Mouse (Mus musculus) heart, postnatal 36 days (tissue): ENCODE measurements at regions not wholly inside any gene's neighbourhood (a gene's known extent, or its start where the extent isn't known, plus 50 kb on each side); places are given as distances from the start of the nearest gene placed in this dataset.

Experiments
- DNase-seq, 2 experiments: peaks; one replicate each; pipeline ENCODE4 v3.0.0; 2021 to 2022
- intact Hi-C: fragments of 180-260 bp; cut with DNase I; formaldehyde crosslinking; loops from one replicate; pipeline ENCODE4 v1.15.1; 2025

DNA sequence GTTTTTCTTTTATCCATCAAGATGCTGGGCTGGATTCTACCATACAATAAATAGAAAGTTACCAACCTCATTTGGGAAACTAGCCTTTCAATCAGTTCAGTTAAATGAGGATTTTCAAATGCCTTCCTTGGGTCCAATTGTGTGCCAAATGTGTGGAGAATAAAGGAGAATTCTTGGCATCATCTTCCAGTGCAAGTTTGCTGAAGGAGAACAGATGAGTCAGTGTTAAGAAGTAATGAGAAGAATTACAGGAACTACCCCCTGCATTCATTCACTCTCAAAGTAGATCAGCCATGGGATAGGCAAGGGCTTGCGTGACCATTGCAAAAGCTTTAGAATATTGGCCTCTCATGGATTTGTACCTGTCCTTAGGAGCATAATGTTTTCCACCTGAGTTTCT is 193.4 kb upstream of the Man1a start:
- no peak for DNase-seq
- intact Hi-C loops: loop anchor here (10.0 kb wide), 1 partner anchor 405 kb away; no protein-coding TSS in a partner anchor

DNA sequence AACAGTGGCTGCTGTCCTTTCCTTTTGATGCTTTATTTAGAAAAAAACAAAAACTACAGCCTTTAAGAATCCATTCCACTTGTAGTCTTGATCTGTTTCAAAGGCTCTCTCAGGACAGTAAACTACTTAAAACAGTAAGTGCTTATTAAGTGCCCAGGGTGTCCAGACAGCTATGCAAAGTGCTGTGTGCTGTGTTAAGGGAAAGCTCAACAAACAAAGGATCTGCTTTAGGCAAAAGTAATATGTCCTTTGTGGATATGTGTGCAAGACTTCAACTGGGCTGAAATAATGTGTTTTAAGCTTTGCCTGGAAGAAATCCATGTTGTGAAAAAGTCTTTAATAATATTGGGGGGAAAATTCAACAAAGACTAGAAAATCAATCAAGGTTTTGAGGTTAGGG is 192.9 kb upstream of the Man1a start:
- intact Hi-C loops: loop anchor here (10.0 kb wide), 1 partner anchor 405 kb away; no protein-coding TSS in a partner anchor
- no peak for DNase-seq

- DNase-seq: no peak
- intact Hi-C loops: loop anchor here (10.0 kb wide), 1 partner anchor 402 kb away; no protein-coding TSS in a partner anchor
Observed at GRCm38 (mm10) chr10:54266656-54267055, 190.2 kb upstream of the Man1a start.

DNA sequence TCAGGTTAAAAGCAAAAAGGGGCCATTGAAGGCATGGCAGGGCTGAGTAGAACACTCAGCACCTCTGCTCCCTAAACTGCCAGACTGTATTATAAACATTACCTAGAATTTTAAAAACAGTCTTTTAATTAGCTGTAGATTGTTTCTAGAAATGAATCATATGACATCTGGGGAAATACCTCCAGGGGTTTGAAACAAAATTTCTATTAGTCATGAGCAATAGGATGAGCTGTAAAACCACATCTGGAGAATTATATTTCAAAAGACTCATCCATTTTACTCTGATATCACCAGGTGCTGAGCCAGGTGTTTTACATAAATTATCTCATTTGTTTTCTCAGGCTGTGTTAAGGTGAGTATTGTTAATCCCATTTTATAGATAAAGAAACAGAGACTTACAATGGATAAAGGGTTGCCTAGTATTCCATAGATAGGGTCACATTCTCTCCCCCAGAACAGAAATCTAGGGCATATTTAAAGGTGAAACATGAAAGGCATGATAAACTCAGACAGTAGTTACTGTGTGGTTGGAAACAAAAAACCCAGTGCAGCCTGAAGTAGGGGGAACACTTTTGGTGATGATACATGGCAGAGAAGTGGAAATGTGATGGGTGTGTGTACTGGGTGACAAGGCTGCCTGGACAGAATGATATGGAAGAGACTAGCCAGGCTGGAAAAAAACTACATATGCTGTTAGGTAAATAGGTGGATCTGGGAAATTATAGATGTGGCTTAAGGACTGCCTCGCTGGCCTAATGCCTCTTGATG is 178.6 kb upstream of the Man1a start:
- intact Hi-C loops: no loop called here

DNA sequence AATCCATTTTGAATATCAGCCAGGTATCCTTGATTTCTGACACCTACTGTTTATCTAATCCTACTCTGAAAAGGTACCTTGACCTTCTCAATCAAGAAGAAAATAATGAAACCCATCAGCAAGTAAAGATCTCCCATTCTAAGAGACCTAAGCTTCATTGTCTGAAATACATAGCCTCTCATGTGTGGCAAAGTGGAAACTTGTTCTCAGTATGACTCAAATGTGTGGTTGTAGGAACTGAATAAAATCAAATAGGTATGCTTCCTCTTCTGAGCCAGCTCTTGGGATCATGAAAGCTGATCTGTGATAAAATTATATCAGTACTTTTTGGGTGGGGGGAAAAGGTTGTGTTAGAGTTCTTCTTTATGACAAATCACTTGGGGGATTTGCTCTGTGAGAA is 168.6 kb upstream of the Man1a start:
- intact Hi-C loops: loop anchor here (1.0 kb wide), 1 partner anchor 11 kb away; no protein-coding TSS in a partner anchor
- no peak for DNase-seq

More for the DNA sequence above, 178.6 kb upstream of the Man1a start:
- no peak for DNase-seq

DNA sequence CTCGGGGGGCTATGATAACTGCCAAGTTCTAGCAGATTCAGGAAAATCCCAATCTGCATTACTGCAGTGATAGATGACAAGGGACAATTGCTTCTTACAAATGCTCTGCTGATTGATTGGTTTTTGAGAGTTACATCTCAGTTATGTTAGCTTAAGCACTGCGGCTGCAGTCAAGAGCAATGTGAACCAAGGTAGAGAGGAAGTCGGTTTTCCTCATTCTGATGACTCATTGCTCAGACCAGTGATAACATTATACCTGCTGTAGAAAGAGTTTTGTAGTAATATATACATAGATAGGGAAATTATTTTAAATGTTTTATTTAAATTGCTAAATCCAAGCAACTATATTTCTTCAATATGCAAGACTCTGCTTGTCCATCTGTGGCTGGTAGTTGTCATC is 126.0 kb upstream of the Man1a start:
- DNase-seq: no peak
- intact Hi-C loops: no loop called here

- intact Hi-C loops: no loop called here
Observed at GRCm38 (mm10) chr10:54201727-54202126, 125.3 kb upstream of the Man1a start.

DNA sequence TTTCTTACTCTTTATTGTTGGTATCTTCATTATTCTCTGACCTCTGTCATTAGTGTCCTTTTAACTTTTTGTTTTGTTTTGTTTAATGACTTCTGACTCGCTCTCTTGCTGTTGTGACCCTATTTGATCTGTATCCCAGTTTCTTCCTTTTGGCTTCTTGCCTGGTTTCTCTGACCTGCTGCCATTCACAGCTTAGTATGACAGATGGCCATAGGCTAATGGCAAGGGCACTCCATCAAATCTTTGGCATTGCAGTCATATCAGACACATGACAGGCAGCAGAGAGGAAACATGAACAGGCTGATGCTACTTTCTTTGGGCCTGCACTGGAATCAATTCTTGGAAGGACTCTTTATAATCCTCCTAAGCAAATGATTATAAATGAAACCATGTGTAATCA is 106.3 kb upstream of the Man1a start:
- intact Hi-C loops: no loop called here
- DNase-seq: no peak

More at GRCm38 (mm10) chr10:54201727-54202126, 125.3 kb upstream of the Man1a start:
- DNase-seq: no peak

DNA sequence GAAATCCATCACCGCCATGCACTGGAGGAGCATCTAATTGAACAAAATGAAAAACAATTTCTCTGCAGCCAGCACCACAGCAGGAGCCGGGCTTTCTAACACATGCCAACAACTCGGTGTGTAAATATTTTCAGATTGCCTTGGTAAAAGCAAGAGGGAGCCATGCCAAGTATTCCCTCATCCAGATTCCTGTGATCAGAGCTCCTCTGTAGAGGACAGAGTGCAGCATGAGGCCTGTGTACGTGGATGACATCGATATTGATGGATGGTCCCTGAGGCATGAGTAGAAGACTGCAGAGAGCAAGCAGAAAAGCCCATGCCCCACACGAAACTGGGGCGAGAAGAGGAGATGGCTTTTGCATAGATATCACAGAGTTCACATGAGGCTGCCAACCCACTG is 92.9 kb upstream of the Man1a start:
- intact Hi-C loops: no loop called here
- peak; percentile 2 to 4 for DNase-seq

- intact Hi-C loops: no loop called here
Observed at GRCm38 (mm10) chr10:54161091-54161742, 84.8 kb upstream of the Man1a start.

DNA sequence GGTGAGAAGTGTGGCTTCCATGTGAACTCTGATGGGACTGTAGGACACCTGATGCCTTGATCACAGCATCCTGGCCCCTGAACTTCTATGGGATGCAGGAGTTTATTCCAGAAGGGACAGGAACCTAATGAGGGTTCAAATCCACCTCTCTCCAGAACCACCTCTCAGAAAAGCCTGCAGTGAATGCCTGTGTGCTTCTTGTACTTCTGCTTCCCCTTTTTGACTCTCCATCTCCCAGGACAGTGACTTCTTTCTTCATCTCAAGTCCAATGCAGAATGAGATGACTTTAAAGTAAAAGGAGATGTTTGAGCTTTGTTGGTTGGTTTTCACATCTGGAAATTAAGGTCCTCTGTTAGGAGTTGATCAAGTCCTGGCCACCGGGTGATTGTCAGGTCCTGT is 77.5 kb upstream of the Man1a start:
- intact Hi-C loops: no loop called here
- no peak for DNase-seq

More at GRCm38 (mm10) chr10:54161091-54161742, 84.8 kb upstream of the Man1a start:
- no peak for DNase-seq

DNA sequence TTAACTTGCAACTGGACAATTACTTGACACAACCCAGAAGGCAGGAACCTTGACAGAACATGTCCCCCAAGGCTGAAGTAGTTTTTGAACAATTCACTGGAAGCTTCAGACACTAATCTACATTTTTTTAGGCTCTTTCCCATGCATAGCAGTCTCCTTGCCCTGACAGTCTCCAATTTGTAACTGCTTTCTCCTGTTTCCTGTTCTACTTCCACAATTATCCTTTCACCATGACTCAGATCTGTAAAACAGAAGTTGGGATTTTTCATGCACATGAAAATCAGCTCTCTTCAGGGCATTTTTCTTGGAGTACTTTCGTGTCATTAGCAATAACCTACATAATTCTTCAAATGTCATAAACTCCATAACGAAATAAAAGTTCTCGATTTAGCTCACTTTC is 56.2 kb upstream of the Man1a start:
- no peak for DNase-seq
- intact Hi-C loops: no loop called here
